Mouse (Mus musculus): Measurements from ENCODE around the gene Tenm4. TPM values are rescaled to one million over a fixed set of nuclear protein-coding genes. Genes with fewer than 3 reads are reported as not detected.
A peak's percentile ranks its signal among the peaks of the same experiment; 100 is the strongest.

Gene Tenm4
- polyA plus RNA-seq, 1 experiment from 2014 or later = 24.0 TPM

DNA sequence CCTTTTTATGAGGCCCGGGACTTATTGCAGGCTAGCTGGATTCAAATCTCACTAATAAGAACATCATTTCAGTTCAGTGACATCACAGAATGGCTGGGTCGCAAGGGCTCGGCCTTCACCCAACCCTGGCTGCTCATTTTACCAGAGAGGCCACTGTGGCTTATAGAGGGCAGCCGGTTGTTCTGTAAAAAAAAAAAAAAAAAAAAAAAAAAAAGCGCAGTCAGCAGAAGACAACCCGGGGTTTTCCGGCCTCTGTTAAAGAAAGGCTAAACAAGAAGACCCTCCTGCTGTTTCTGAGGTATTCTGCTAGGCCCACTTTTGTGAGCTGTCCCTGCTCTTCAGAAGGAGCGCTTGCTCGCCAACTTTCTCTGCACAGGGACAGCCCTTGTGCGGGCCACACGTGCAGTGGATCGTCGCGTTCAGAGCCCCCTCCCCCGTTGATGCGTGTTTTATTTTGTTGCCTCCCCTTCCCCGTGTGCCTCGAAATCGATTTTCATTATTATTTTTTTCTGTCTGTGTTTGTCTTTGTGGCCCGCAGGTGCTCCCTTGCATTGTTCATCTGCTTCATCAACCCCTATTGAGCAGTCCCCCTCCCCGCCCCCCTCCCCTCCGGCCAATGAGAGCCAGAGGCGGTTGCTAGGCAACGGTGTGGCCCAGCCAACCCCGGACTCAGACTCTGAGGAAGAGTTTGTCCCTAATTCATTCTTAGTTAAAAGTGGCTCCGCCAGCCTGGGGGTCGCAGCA, 472.6 kb downstream of the Tenm4 start:
- ATAC-seq (ENCODE audit: insufficient read depth, low FRiP score, low read depth) = peak; percentile 65; the same call in 1 of the 2 replicates
- Histone ChIP-seq H3K4me3 (replicated peaks) (peak overlapping the region; percentile 29), H3K36me3 (no peaks in the 10 kb centered on the region), H3K27ac (no peak overlapping the region), H3K9me3 (no peaks in the 10 kb centered on the region), H3K4me2 (peak overlapping the region; percentile 62), H3K9ac (no peak overlapping the region), H3K4me1 (peaks cover 4% of the 10 kb centered on the region; the same call in 1 of the 2 replicates), H3K27me3 (replicated peaks) (no peaks in the 10 kb centered on the region)
- WGBS = 3% methylated on average over 26 of the region's 27 CpGs

DNA sequence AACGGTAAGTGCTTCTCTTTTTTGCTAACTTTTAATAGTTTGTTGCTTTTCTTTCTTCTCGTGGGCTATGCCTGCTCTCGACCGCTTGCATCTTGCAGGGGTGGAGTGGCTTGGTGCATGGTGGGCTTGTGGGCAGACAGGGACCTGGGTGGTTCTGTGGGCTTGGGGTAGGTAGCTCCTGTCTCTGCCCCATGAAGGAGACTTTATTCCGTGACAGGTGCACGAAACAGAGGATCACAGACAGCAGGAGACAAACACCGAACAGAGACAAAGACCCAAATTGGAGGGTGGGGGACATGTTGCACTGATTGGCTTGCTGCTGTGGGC, 473.1 kb downstream of the Tenm4 start:
- no peaks in the 10 kb centered on the region for H3K9me3 ChIP-seq
- H3K27me3 ChIP-seq (replicated peaks) = no peaks in the 10 kb centered on the region
- H3K4me3 ChIP-seq (replicated peaks) = peak overlapping the region; percentile 29
- H3K36me3 ChIP-seq = no peaks in the 10 kb centered on the region
- H3K4me1 ChIP-seq = peaks cover 4% of the 10 kb centered on the region; the same call in 1 of the 2 replicates
- H3K4me2 ChIP-seq = peak overlapping the region; percentile 62
- ATAC-seq (ENCODE audit: insufficient read depth, low FRiP score, low read depth) = no peak
- H3K27ac ChIP-seq = no peak overlapping the region
- WGBS = 13% methylated on average over 7 of the region's 7 CpGs
- H3K9ac ChIP-seq = no peak overlapping the region

DNA sequence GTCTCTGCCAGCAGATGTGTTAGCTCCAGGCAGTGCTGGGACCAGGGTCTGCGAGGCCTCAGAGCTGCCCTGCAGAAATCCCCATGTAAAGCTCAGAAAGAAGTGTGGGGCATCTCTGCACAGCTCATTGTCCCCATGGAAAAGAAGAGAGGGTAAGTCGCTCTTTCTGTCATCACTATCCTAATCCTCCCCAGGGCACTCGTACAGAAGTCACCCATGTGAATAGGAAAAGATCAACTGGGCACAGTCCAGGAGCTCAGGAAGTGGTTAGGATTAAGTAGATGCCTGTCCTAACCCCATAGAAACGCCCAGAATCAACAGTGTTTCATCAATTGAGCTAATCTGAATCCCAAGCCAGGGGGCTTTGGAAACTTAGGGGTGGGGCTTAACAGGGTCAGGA, 476.6 kb downstream of the Tenm4 start:
- no peak overlapping the region for H3K27ac ChIP-seq
- H3K4me1 ChIP-seq = peaks cover 4% of the 10 kb centered on the region; the same call in 1 of the 2 replicates
- ATAC-seq (ENCODE audit: insufficient read depth, low FRiP score, low read depth) = no peak
- H3K27me3 ChIP-seq (replicated peaks) = no peaks in the 10 kb centered on the region
- WGBS = 45% methylated on average over 4 of the region's 4 CpGs
- no peak overlapping the region for H3K4me3 ChIP-seq (replicated peaks)
- no peak overlapping the region for H3K9ac ChIP-seq
- no peaks in the 10 kb centered on the region for H3K36me3 ChIP-seq
- no peak overlapping the region for H3K4me2 ChIP-seq
- no peaks in the 10 kb centered on the region for H3K9me3 ChIP-seq

DNA sequence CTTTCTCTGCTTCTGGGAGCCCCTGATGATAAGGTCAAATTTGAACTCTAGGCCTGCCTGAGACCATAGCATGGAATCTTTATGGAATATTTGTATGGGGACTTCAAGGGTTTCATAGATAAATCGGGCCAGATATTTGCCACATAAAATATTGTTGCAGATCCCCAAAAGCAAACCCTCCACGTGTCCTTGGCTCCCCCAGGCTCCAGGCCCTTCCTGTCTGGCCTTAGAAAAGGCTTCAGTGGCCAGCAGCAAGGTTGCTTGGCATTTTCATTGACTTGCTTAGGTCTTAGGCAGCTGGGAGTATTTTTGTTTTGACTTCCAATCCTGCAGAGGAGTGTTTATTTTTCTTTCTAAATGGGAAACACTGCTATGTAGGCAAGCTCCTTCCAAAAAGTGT, 477.6 kb downstream of the Tenm4 start:
- no peak overlapping the region for H3K4me3 ChIP-seq (replicated peaks)
- WGBS = 59% methylated on average over 2 of the region's 2 CpGs

DNA sequence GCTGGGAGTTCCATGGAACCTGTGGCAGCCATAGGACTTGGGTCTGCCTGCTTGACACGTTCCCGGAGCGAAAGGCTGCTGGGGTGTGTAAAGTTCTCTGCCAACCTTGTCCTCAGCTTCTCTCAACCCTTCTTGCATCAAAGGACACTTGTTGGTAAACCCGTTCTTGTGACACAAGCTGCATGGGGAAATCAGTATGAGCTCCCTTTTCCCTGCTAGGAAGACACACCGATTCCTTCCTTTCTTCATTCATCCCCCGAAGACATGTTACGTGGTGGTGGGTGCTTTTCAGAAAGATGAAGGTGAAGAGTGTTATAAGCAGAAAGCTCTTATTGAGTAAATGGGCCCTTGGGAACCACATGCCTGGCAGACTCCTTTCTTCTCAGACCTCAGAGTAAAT, 478.1 kb downstream of the Tenm4 start:
- H3K9ac ChIP-seq = no peak overlapping the region
- no peaks in the 10 kb centered on the region for H3K9me3 ChIP-seq
- no peak overlapping the region for H3K4me3 ChIP-seq (replicated peaks)
- 91% methylated on average over 7 of the region's 7 CpGs for WGBS
- no peak for ATAC-seq (ENCODE audit: insufficient read depth, low FRiP score, low read depth)
- no peak overlapping the region for H3K27ac ChIP-seq
- H3K27me3 ChIP-seq (replicated peaks) = no peaks in the 10 kb centered on the region
- peaks cover under 1% of the 10 kb centered on the region; the same call in 1 of the 2 replicates for H3K4me1 ChIP-seq
- H3K36me3 ChIP-seq = no peaks in the 10 kb centered on the region
- H3K4me2 ChIP-seq = no peak overlapping the region

More for the DNA sequence above, 477.6 kb downstream of the Tenm4 start:
- no peaks in the 10 kb centered on the region for H3K27me3 ChIP-seq (replicated peaks)
- no peaks in the 10 kb centered on the region for H3K36me3 ChIP-seq
- H3K9ac ChIP-seq = no peak overlapping the region
- no peaks in the 10 kb centered on the region for H3K9me3 ChIP-seq
- H3K4me1 ChIP-seq = peaks cover 4% of the 10 kb centered on the region; the same call in 1 of the 2 replicates
- ATAC-seq (ENCODE audit: insufficient read depth, low FRiP score, low read depth) = no peak
- H3K27ac ChIP-seq = no peak overlapping the region
- H3K4me2 ChIP-seq = no peak overlapping the region

DNA sequence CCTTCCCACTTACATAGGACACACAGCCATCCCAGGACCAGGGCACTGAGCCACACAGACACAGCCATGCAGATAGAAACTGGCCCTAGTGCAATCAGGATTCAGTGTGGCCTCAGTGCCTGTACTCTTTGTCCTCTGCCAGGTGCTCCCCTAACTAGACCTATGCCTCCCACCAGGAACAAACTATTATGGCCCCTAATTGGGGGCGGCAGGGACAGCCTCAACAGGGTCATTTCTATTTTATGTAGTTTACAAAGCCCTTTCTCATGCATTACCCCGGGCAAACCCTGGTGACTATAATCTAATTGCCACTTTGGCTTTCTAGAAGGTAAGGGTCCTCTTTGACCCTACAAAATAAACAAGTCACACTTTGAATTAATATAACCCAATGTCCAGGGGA, 479.4 kb downstream of the Tenm4 start:
- Histone ChIP-seq H3K27me3 (replicated peaks) (no peaks in the 10 kb centered on the region), H3K9me3 (no peaks in the 10 kb centered on the region), H3K4me2 (no peak overlapping the region), H3K27ac (no peak overlapping the region), H3K4me1 (no peaks in the 10 kb centered on the region), H3K9ac (no peak overlapping the region), H3K36me3 (no peaks in the 10 kb centered on the region), H3K4me3 (replicated peaks) (no peak overlapping the region)
- WGBS = 44% methylated on average over 2 of the region's 2 CpGs
- ATAC-seq (ENCODE audit: insufficient read depth, low FRiP score, low read depth) = no peak

DNA sequence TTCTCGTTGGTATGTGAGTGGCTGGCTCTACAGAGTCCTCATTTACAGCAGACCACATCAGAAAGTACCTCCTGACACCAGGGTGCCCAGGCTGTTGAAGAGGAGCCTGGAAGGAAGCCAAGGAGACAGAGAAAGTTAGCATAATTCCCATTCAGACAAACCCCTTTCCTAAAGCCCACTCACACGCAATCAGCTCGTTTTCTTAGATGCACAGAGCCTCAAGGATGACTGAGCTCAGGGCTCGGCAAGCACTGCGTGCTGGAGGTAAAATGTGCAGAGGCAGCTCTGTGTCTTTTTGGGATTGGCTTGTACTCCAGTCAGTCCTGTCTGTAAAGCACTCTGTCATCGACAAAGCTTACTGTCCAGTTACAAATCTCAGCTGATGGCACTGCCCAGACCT, 480.0 kb downstream of the Tenm4 start:
- H3K27me3 ChIP-seq (replicated peaks) = no peaks in the 10 kb centered on the region
- no peak overlapping the region for H3K4me3 ChIP-seq (replicated peaks)
- no peaks in the 10 kb centered on the region for H3K4me1 ChIP-seq
- no peak overlapping the region for H3K9ac ChIP-seq
- no peaks in the 10 kb centered on the region for H3K9me3 ChIP-seq
- H3K36me3 ChIP-seq = no peaks in the 10 kb centered on the region
- H3K4me2 ChIP-seq = no peak overlapping the region
- WGBS = 49% methylated on average over 6 of the region's 6 CpGs
- no peak for ATAC-seq (ENCODE audit: insufficient read depth, low FRiP score, low read depth)
- H3K27ac ChIP-seq = no peak overlapping the region

DNA sequence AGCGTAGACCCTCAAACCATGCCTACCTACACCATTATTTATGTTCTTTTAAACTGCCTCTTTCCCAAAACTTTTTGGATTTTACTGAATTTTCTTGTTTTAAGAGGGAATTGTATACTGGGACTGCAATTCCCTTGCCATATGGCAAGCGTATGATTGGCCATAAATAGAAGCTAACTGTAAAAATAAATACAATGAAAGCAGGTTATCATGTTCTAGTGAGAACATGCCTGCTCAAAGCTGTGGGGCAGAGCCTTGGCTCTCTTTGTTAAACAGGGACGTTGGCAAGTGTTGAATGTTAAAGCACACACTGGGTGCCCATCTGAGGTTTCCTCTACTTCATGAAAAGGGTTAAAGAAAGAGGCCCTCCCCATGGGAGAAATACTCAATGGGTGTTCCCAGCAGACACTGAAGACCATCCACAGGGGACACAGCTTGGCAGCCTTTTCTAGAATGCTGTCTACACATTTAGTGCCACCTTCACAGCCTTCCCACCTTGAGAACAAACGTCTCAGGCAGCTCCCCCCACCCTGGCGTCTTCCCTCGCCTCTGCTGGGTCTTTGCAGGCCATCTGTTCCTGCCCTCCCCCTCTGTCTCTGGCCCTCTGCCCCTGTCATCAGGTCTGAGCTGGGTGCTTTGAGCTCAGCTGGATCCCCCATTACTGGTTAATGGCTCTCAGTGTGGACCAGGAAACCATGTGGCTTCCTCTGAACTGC, 480.7 kb downstream of the Tenm4 start:
- H3K27ac ChIP-seq = no peak overlapping the region
- ATAC-seq (ENCODE audit: insufficient read depth, low FRiP score, low read depth) = no peak
- no peak overlapping the region for H3K4me3 ChIP-seq (replicated peaks)
- H3K4me1 ChIP-seq = 0 out of 2 replicates have a peak, but pooled peaks cover 4% of the 10 kb centered on the region
- H3K36me3 ChIP-seq = no peaks in the 10 kb centered on the region
- H3K4me2 ChIP-seq = no peak overlapping the region
- WGBS = 41% methylated on average over 6 of the region's 6 CpGs
- H3K9me3 ChIP-seq = no peaks in the 10 kb centered on the region
- H3K9ac ChIP-seq = no peak overlapping the region
- no peaks in the 10 kb centered on the region for H3K27me3 ChIP-seq (replicated peaks)

DNA sequence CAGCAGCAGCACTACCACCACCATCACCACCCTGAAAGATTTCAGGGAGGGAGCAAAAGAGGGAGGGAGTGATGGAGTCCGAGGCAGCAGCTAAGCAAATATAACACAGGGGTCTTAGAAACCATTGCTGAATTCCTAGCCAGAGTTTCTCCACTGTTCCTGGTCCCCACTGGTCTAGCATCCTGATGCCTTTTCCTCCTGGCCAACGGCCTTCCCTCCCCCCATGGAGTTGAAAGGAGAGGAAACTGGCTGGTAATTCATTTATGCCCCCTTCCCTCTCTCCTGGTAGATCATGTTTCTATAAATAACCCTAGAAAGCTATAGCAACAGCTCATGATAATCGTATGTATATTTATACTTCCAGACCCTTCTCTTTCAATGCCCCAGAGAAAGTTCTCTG, 481.8 kb downstream of the Tenm4 start:
- WGBS = 13% methylated on average over 3 of the region's 3 CpGs
- H3K9ac ChIP-seq = no peak overlapping the region
- H3K4me1 ChIP-seq = peaks cover 11% of the 10 kb centered on the region; the same call in 1 of the 2 replicates

DNA sequence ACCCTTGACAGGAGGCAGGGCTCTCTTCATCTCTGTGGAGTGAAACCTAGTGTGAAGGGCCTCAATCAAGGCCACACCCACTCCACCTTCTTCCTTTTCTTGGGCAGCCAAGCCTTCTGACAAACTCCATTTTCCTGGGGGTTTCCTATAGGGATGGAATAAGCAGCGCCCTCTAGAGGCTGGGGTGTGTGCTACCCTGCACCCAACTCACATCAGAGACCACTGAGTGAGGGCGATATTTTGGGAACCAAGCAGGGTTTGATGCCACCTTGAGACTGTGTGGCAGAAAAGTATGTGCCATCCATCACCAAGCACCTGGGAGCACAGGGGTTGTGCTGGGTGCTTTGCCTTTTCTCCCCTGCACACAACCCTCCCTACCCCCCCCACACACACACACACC, 483.2 kb downstream of the Tenm4 start:
- Histone ChIP-seq H3K4me2 (no peak overlapping the region), H3K4me1 (peaks cover 11% of the 10 kb centered on the region; the same call in 1 of the 2 replicates), H3K27me3 (replicated peaks) (no peaks in the 10 kb centered on the region), H3K4me3 (replicated peaks) (no peak overlapping the region), H3K9me3 (no peaks in the 10 kb centered on the region), H3K36me3 (no peaks in the 10 kb centered on the region), H3K9ac (no peak overlapping the region), H3K27ac (no peak overlapping the region)
- no peak for ATAC-seq (ENCODE audit: insufficient read depth, low FRiP score, low read depth)
- 56% methylated on average over 2 of the region's 2 CpGs for WGBS

More for the DNA sequence above, 481.8 kb downstream of the Tenm4 start:
- no peak for ATAC-seq (ENCODE audit: insufficient read depth, low FRiP score, low read depth)
- Histone ChIP-seq H3K4me2 (no peak overlapping the region), H3K36me3 (no peaks in the 10 kb centered on the region), H3K4me3 (replicated peaks) (no peak overlapping the region), H3K27me3 (replicated peaks) (no peaks in the 10 kb centered on the region), H3K27ac (no peak overlapping the region), H3K9me3 (no peaks in the 10 kb centered on the region)

DNA sequence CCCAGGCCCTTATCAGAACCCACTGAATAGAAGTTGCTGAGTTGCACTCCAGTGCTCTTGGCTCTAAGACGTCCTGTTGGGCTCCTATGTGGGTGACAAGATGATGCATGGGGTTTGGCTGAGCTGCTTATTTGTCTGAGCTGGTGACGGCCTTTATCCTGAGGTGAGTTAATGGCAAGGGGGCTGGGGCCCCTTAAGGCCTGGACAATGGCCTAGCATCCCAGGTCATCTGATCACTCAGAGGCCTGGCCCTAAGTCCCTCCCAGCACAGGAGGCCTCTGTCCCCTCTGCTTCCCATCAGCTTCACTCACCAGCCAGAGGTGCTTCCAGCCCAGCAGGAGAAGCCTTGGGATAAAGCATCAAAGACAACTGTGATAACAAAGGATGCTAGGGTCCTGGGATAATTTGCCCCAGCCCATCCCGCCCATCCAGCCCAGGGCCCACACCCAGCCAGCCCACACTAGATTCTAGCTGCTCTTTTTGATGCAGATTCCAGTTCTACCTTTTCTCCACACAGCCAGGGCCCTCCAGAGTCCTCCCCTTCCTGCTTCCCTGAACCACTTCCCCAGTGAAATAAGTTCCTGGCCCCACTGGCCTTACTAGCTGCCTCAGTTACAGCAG, 484.2 kb downstream of the Tenm4 start:
- Histone ChIP-seq H3K27me3 (replicated peaks) (no peaks in the 10 kb centered on the region), H3K4me3 (replicated peaks) (no peak overlapping the region), H3K9me3 (no peaks in the 10 kb centered on the region), H3K9ac (no peak overlapping the region), H3K4me2 (no peak overlapping the region), H3K36me3 (no peaks in the 10 kb centered on the region), H3K4me1 (peaks cover 11% of the 10 kb centered on the region; the same call in 1 of the 2 replicates), H3K27ac (no peak overlapping the region)
- WGBS = 68% methylated on average over 3 of the region's 3 CpGs
- ATAC-seq (ENCODE audit: insufficient read depth, low FRiP score, low read depth) = no peak

Measured in stomach, embryonic 15.5 days (tissue).